Mouse (Mus musculus) CH12F3 (cell line): Measurements from ENCODE around the gene Slc9a8.

Source experiments
- in situ Hi-C: fragments of 300-500 bp; cut with MboI; formaldehyde crosslinking; loops from 2 replicates; pipeline ENCODE4 v1.14.3; 2020; ENCODE audit warnings: low sequenced_read_pairs

Gene Slc9a8

GRCm38 (mm10) chr2:167476762-167477161 lies 55.2 kb downstream of the Slc9a8 start:
- in situ Hi-C loops = no loop called here

DNA sequence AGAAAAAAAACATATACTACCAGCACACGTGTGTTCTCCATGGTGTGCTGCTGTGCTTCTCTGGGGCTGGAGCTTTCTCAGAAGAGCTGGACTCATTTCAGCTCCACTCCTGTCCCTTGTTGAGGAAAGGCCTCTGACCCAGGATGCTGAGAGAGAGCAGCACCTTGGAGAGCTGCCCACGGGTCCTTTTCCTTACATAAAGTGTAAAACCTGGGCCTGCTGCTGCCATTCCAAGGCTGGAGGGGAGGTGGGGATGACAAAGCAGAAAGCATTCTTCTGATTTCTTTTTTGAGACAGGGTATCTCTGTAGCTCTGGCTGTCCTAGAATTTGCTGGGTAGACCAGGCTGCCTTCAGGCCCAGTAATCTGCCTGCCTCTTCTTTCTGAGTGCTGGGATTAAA lies 56.6 kb downstream of the Slc9a8 start:
- in situ Hi-C loops = no loop called here

- in situ Hi-C loops = no loop called here
These were observed 58.0 kb downstream of the Slc9a8 start for GRCm38 (mm10) chr2:167479501-167479900.

DNA sequence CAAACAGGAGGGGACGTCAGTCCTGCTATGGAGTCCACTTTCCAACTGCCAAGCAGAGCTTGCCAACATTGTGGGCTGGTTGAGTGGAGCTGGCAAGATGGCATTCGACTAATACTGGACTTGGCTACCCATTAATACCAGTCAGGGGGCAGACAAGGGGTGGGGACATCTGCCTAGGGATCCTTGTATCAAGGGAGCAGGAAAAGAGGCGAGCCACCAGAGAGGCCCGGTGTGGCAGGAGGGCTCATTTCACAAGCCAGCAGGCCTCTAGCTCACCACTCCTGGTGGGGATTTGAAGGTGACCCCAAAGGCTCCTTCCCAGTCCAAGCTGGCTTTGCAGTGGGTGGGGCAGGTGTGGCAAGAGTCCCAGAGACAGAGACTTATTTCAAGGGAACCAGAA lies 61.2 kb downstream of the Slc9a8 start:
- in situ Hi-C loops = no loop called here

- in situ Hi-C loops = no loop called here
These were observed 61.7 kb downstream of the Slc9a8 start for GRCm38 (mm10) chr2:167483081-167483826.

DNA sequence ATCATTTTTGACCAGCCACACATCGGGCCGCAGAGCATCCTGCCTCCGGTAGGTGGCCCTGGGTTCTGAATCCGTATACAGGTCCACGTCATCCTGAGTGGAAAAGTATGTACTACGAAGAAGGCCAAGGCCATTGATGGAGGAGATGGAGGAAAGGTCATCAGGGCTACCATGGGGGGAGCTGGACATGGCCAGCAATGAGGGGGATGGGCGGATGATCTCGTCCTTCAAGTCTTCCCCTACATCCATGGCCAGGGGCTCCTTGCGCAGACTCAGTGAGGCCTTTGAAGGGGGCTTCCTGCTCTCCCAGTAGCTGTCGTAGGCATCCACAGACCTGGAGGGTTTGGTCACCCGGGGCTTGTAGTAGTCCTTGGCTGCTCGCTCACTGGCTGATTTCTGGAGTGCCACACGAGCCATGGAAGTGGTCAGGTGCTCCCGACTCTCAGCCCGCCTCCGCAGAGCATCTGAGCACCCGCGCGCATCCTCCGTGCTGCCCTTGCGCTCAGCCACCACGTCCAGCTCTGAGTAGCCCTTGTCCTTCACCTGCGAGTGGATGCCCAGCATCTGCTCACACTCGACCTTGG lies 62.4 kb downstream of the Slc9a8 start:
- in situ Hi-C loops = no loop called here

- in situ Hi-C loops = no loop called here
These were observed 63.4 kb downstream of the Slc9a8 start for GRCm38 (mm10) chr2:167484932-167485331.

GRCm38 (mm10) chr2:167485501-167486377 lies 64.2 kb downstream of the Slc9a8 start:
- in situ Hi-C loops = no loop called here

GRCm38 (mm10) chr2:167486573-167486972 lies 65.1 kb downstream of the Slc9a8 start:
- in situ Hi-C loops = no loop called here

DNA sequence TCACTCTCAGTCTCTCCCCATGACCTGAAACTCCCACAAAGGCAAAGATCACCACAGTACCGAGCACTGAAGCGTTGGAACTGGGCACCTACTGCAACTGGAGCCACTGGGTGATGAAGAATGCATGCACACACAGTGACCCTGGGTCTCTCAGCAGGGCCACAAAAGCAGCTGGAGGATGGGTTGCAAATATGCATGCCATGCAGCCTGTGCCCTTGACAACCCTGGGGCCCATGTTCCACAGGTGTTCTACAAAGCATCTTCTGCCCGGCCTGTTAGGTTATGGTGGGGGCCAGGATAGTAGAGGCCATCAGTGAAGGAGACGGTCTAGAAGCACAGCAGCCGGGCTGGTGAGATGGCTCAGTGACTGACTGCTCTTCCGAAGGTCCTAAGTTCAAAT lies 66.0 kb downstream of the Slc9a8 start:
- in situ Hi-C loops = no loop called here

- in situ Hi-C loops = no loop called here
These were observed 66.5 kb downstream of the Slc9a8 start for GRCm38 (mm10) chr2:167487994-167488393.

- in situ Hi-C loops = no loop called here
These were observed 69.5 kb downstream of the Slc9a8 start for GRCm38 (mm10) chr2:167490813-167491525.

DNA sequence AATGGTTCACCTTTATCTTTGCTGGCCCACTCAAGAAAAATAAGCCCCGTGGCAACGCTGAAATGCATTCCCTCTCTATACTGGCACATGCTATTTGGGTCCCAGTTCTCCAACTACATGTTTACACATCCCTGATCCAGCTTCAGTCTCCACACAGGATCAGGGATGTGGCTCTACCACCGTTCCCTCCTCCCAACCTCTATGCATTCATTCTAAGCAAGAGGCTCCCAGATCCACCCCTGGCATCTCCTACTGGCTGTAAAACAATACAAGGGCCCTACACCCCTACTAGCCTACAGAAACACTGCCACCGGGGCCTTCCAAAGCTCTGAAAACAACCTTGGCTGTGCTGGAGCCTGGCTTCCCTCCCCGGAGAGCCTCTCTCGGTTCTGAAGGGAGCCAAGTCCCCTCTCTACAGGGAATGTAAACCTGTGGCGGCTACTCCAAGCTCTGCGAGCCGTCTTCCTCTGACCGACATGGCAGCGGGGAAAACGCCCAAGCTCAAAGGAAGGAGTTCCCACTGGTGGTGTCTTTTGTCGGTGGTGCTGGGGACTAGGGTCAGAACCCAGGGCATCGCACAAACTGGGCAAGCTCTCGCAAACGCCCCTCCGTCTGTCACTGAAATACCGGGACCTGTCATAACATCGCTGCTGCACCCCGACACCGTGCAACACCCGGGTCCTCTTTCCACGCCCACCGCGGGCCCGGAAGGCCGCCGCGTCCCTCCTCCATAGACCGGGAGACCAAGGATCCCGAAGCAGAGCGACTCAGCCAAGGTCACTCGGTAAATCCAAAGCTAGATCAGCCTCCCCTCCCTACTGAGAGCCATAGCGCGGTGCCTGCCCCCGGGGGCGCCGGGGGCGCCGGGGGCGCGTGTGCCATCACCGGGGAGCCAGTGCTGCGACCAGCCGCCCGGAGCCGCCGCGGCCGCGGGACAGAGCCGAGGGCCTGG lies 70.5 kb downstream of the Slc9a8 start, which contains the start of gene Rnf114:
Rnf114 (plus strand) TSS at position 889 of the 952 bp plus-strand sequence.
- in situ Hi-C loops = no loop called here

- in situ Hi-C loops = no loop called here
These were observed 71.5 kb downstream of the Slc9a8 start, which contains the start of gene Spata2 for GRCm38 (mm10) chr2:167492713-167493636. Spata2 (minus strand) TSS chr2:167492887.

- in situ Hi-C loops = no loop called here
These were observed 74.9 kb downstream of the Slc9a8 start for GRCm38 (mm10) chr2:167496437-167496836.

DNA sequence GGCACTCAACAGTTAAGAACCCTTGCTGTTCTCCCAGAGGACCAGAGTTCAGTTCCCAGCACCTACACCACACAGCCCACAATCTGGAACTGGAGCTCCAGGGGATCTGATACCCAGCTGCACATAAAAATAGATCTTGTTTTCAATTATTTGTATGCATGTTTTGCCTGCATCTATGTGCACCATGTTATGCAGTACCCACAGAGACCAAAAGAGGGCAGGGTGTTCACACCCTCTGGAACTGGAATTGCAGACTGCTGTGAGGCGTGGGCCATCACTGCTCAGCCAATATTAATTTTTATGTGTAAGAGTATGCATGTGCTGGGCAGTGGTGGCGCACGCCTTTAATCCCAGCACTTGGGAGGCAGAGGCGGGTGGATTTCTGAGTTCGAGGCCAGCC lies 75.8 kb downstream of the Slc9a8 start:
- in situ Hi-C loops = no loop called here

GRCm38 (mm10) chr2:167502554-167503252 lies 81.2 kb downstream of the Slc9a8 start:
- in situ Hi-C loops = no loop called here

DNA sequence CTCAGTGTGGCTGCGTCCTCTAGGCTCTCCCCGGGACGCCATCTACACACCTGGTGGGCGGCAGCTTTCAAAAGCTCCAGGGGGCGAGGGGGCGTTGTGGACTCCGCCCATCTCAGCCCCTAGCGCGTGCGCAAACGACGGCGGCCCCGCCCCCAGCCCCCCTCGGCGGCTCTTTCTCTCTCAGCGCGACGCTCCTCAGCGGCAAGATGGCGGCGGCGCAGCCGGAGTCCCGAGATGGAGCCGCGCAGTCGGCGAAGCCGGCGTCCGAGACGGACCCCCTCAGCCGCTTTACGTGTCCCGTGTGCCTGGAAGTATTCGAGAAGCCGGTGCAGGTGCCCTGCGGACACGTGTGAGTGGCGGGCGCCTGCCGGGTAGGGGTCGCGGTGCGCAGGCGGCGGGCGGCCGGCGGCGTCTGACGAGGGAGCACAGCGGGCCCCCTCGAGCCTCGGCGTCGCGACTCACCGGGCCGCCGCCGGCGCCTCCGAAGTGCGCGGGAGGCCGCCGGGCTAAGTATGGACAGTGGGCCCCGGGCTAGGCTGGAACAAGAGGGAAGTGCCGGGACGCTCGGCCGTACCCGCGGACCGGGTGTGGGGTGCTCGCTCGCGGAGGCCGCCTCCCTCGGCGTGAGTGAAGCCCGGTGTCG lies 81.9 kb downstream of the Slc9a8 start:
- in situ Hi-C loops = no loop called here
